Mouse (Mus musculus) layer of hippocampus, adult 18-20 months (tissue): ENCODE results near the gene Ssc5d. TPM values are rescaled to one million over a fixed set of nuclear protein-coding genes. Genes with fewer than 3 reads are reported as not detected.

Source experiments
- total RNA-seq, 2 experiments: library from RNA; stranded (reverse); gene quantifications; 2 replicates each; pipeline ENCODE4 v1.2.3; 2021

Gene Ssc5d
- total RNA-seq, 2 experiments from 2014 or later = 1.8 to 2.6 TPM

Other genes with a start within 250 kb of the Ssc5d start
- 10 to 100 TPM; 82.7 to 92.4 TPM for gene Hspbp1, start 240.7 kb upstream of the Ssc5d start, total RNA-seq
- gene Brsk1, start 235.2 kb upstream of the Ssc5d start, total RNA-seq = 100 to 1,000 TPM; 368 to 369 TPM
- gene Tmem150b, start 200.5 kb upstream of the Ssc5d start, total RNA-seq = under 1 TPM; 0.10 to 0.15 TPM
- 10 to 100 TPM; 28.3 to 30.3 TPM for gene Kmt5c, start 185.7 kb upstream of the Ssc5d start, total RNA-seq
- 1 to 10 TPM; 9.0 to 9.6 TPM for gene Cox6b2, start 172.7 kb upstream of the Ssc5d start, total RNA-seq
- not detected for gene Fam71e2, start 154.5 kb upstream of the Ssc5d start, total RNA-seq
- gene Il11, start 142.9 kb upstream of the Ssc5d start, total RNA-seq = under 1 TPM; 0.15 to 0.27 TPM
- not detected for gene Tmem190, start 142.8 kb upstream of the Ssc5d start, total RNA-seq
- 1 to 10 TPM; 2.8 to 2.9 TPM for gene Tmem238, start 136.1 kb upstream of the Ssc5d start, total RNA-seq
- gene Rpl28, start 132.9 kb upstream of the Ssc5d start, total RNA-seq = 100 to 1,000 TPM; 474 to 485 TPM
- gene Ube2s, start 113.2 kb upstream of the Ssc5d start, total RNA-seq = 100 to 1,000 TPM; 102 to 121 TPM
- gene Shisa7, start 81.1 kb upstream of the Ssc5d start, total RNA-seq = 100 to 1,000 TPM; 150 to 162 TPM
- 1 to 10 TPM; 4.4 to 6.3 TPM for gene Isoc2b, start 55.5 kb upstream of the Ssc5d start, total RNA-seq
- 10 to 100 TPM; 14.9 to 15.9 TPM for gene Isoc2a, start 48.6 kb upstream of the Ssc5d start, total RNA-seq
- under 1 TPM in 1 of 2 experiments, not detected in 1; 0.25 TPM for gene Gm36210, start 19.3 kb upstream of the Ssc5d start, total RNA-seq
- gene Zfp628, start 10.6 kb upstream of the Ssc5d start, total RNA-seq = 10 to 100 TPM; 13.9 to 15.1 TPM
- gene Nat14, start 3.8 kb upstream of the Ssc5d start, total RNA-seq = 100 to 1,000 TPM; 114 to 119 TPM
- under 1 TPM; 0.17 to 0.38 TPM for gene Sbk2, start 38.6 kb downstream of the Ssc5d start, total RNA-seq
- 1 to 10 TPM in 1 of 2 experiments, under 1 TPM in 1; 0.62 to 1.0 TPM for gene Sbk3, start 45.4 kb downstream of the Ssc5d start, total RNA-seq
- gene Zfp579, start 70.4 kb downstream of the Ssc5d start, total RNA-seq = 10 to 100 TPM; 27.2 to 34.9 TPM
- gene Zfp524, start 88.6 kb downstream of the Ssc5d start, total RNA-seq = 1 to 10 TPM; 8.4 TPM
- 10 to 100 TPM; 20.8 to 24.5 TPM for gene Fiz1, start 88.9 kb downstream of the Ssc5d start, total RNA-seq
- gene Gm44973, start 89.7 kb downstream of the Ssc5d start, total RNA-seq = not detected
- 10 to 100 TPM; 35.9 TPM for gene Zfp865, start 94.6 kb downstream of the Ssc5d start, total RNA-seq
- gene Ccdc106, start 94.8 kb downstream of the Ssc5d start, total RNA-seq = 10 to 100 TPM; 60.6 to 68.5 TPM
- gene 4632433K11Rik, start 108.3 kb downstream of the Ssc5d start, total RNA-seq = under 1 TPM in 1 of 2 experiments, not detected in 1; 0.45 TPM
- 1 to 10 TPM; 4.3 to 5.1 TPM for gene Zfp784, start 112.7 kb downstream of the Ssc5d start, total RNA-seq
- 10 to 100 TPM; 28.7 to 31.7 TPM for gene Zfp580, start 125.8 kb downstream of the Ssc5d start, total RNA-seq
- 100 to 1,000 TPM; 181 TPM for gene U2af2, start 136.4 kb downstream of the Ssc5d start, total RNA-seq
- gene Epn1, start 154.4 kb downstream of the Ssc5d start, total RNA-seq = 100 to 1,000 TPM; 558 to 565 TPM
- not detected for gene Rfpl4, start 191.2 kb downstream of the Ssc5d start, total RNA-seq
- gene Rasl2-9, start 200.2 kb downstream of the Ssc5d start, total RNA-seq = not detected
- not detected for gene Vmn1r55, start 223.9 kb downstream of the Ssc5d start, total RNA-seq